Mouse (Mus musculus) olfactory bulb, adult 2 months (tissue): Measurements from ENCODE around the gene Mdga2. TPM values are rescaled to one million over a fixed set of nuclear protein-coding genes. Genes with fewer than 3 reads are reported as not detected.
A peak's percentile ranks its signal among the peaks of the same experiment; 100 is the strongest.

Experiments
- H3K27ac ChIP-seq: fragments of 200-500 bp; 2 replicates; pipeline ENCODE4 v1.5.1; 2012; ENCODE audit warnings: low read depth, low read length; ENCODE audit not compliant: insufficient read depth
- H3K4me1 ChIP-seq: fragments of 200-500 bp; 2 replicates; pipeline ENCODE4 v1.6.1; 2012; ENCODE audit warnings: low read length; ENCODE audit not compliant: control insufficient read depth, insufficient read depth
- H3K4me3 ChIP-seq: fragments of 200-500 bp; 2 replicates; pipeline ENCODE4 v1.5.1; 2012; ENCODE audit warnings: mild to moderate bottlenecking, low read depth, low read length, moderate library complexity; ENCODE audit not compliant: insufficient read depth
- CTCF ChIP-seq: fragments of 200-500 bp; IDR thresholded peaks from 2 replicates; pipeline ENCODE4 v1.5.1; 2012; ENCODE audit warnings: low read depth, mild to moderate bottlenecking, low read length, moderate library complexity; ENCODE audit not compliant: insufficient read depth
- POLR2A ChIP-seq: fragments of 200-500 bp; IDR thresholded peaks from 2 replicates; pipeline ENCODE4 v1.6.1; 2012; ENCODE audit warnings: mild to moderate bottlenecking, low read depth, low read length, moderate library complexity; ENCODE audit not compliant: insufficient read depth
- WGBS: fragments of 180-500 bp; shearing (Covaris S2); methylation state at CpG from one replicate; pipeline ENCODE4 v1.1.7; 2018; 5-methylcytosine and 5-hydroxymethylcytosine counted together
- polyA plus RNA-seq: library from polyadenylated mRNA; stranded (reverse); fragments of >200 nt; gene quantifications from 2 replicates; pipeline ENCODE4 v1.2.4, GENCODE M21; 2012; ENCODE audit warnings: low replicate concordance; ENCODE audit not compliant: missing spikeins, insufficient read depth, insufficient read length

The Mdga2 gene
- not detected in 2 replicates for polyA plus RNA-seq

- under 1% methylated on average over 58 of the region's 61 CpGs for WGBS
These were observed at the start of gene Mdga2 for GRCm38 (mm10) chr12:67222221-67223025. TSS of gene Mdga2 (minus strand) at chr12:67222549.

GRCm38 (mm10) chr12:67267409-67267808, 45.1 kb upstream of the Mdga2 start:
- 89% methylated on average over 1 of the region's 1 CpGs for WGBS
- no peak for TF ChIP-seq CTCF
- TF ChIP-seq POLR2A = no peak
- Histone ChIP-seq H3K4me1 (no peaks in the 10 kb centered on the region), H3K4me3 (no peak overlapping the region), H3K27ac (no peak overlapping the region)

More at GRCm38 (mm10) chr12:67222221-67223025, at the start of gene Mdga2:
- H3K4me3 ChIP-seq = peak within 1 kb of the TSS; percentile 86
- peak; percentile 44; the same call in 1 of the 2 replicates for TF ChIP-seq POLR2A
- no peak for TF ChIP-seq CTCF
- peak within 1 kb of the TSS; percentile 91 for H3K27ac ChIP-seq
- H3K4me1 ChIP-seq = 0 out of 2 replicates have a peak, but pooled peaks cover 3% of the 10 kb centered on the region

GRCm38 (mm10) chr12:67223530-67223929, 1.2 kb upstream of the Mdga2 start:
- WGBS = 75% methylated on average over 1 of the region's 1 CpGs
- no peak overlapping the region for H3K4me3 ChIP-seq
- TF ChIP-seq POLR2A (no peak), CTCF (no peak)
- H3K4me1 ChIP-seq = 0 out of 2 replicates have a peak, but pooled peaks cover 3% of the 10 kb centered on the region
- no peak overlapping the region for H3K27ac ChIP-seq

GRCm38 (mm10) chr12:67221329-67222220, 774 bp downstream of the Mdga2 start:
- peak overlapping the region; percentile 86 for H3K4me3 ChIP-seq
- 0 out of 2 replicates have a peak, but pooled peaks cover 3% of the 10 kb centered on the region for H3K4me1 ChIP-seq
- under 1% methylated on average over 78 of the region's 78 CpGs for WGBS
- 0 out of 2 replicates have a peak, but pooled peaks have one; percentile 1 for TF ChIP-seq CTCF
- peak; percentile 39; the same call in 1 of the 2 replicates for TF ChIP-seq POLR2A
- peak overlapping the region; percentile 91 for H3K27ac ChIP-seq

GRCm38 (mm10) chr12:67220641-67221231, 1.6 kb downstream of the Mdga2 start:
- Histone ChIP-seq H3K4me3 (peak overlapping the region; percentile 86), H3K27ac (peak overlapping the region; percentile 91), H3K4me1 (0 out of 2 replicates have a peak, but pooled peaks cover 3% of the 10 kb centered on the region)
- no peak for TF ChIP-seq CTCF
- under 1% methylated on average over 41 of the region's 43 CpGs for WGBS

GRCm38 (mm10) chr12:67220041-67220440, 2.3 kb downstream of the Mdga2 start:
- 4% methylated on average over 6 of the region's 6 CpGs for WGBS
- TF ChIP-seq POLR2A (no peak), CTCF (no peak)
- peak overlapping the region; percentile 86 for H3K4me3 ChIP-seq
- H3K27ac ChIP-seq = peak overlapping the region; percentile 54
- H3K4me1 ChIP-seq = 0 out of 2 replicates have a peak, but pooled peaks cover 3% of the 10 kb centered on the region

GRCm38 (mm10) chr12:67219564-67219963, 2.8 kb downstream of the Mdga2 start:
- 0 out of 2 replicates have a peak, but pooled peaks cover 3% of the 10 kb centered on the region for H3K4me1 ChIP-seq
- WGBS = 15% methylated on average over 5 of the region's 5 CpGs
- H3K27ac ChIP-seq = 0 out of 2 replicates have a peak overlapping the region, but pooled peaks have one; percentile 54
- TF ChIP-seq CTCF (no peak), POLR2A (no peak)
- peak overlapping the region; percentile 55 for H3K4me3 ChIP-seq

GRCm38 (mm10) chr12:67212801-67213200, 9.5 kb downstream of the Mdga2 start:
- TF ChIP-seq POLR2A (no peak), CTCF (no peak)
- H3K4me1 ChIP-seq = no peaks in the 10 kb centered on the region
- no peak overlapping the region for H3K27ac ChIP-seq
- 67% methylated on average over 2 of the region's 2 CpGs for WGBS
- H3K4me3 ChIP-seq = no peak overlapping the region
